Mouse (Mus musculus) c-Kit-positive CD71-negative TER-119-negative erythroid progenitor cells, embryonic 14.5 days (primary cell): ENCODE results near the gene Terb2.
A peak's percentile ranks its signal among the peaks of the same experiment; 100 is the strongest.
"Not testable (repeated sequence)": the region's sequence is repeated elsewhere in the genome, so short reads cannot be mapped to it uniquely, and the experiment has no call there.

ENCODE experiments used
- DNase-seq: peaks from one replicate; pipeline ENCODE4 v3.0.0-alpha.2; 2013; ENCODE audit warnings: low read depth

Terb2 gene

DNA sequence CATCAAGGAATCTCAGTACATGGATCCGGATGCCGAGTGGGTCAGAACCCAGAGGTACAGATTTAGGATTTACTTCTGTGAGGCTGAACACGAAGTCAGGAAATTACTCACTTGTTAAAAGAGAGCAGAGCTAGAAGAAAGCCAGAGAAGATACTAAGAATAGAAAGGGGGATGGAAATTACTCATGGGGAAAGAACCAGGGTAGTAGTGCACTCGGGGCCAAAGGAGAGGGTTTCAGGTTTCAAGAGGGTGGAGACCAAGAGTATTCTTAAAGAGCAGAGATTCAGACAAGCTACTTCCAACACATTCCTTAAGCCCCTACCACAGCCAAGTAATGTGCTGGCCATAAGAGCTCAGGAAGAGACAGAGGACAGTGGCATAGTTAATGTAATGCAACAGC, 24.5 kb upstream of the Terb2 start:
- no peak for DNase-seq

- DNase-seq, result no peak
Measured at GRCm38 (mm10) chr2:122162529-122162928, 23.5 kb upstream of the Terb2 start.

DNA sequence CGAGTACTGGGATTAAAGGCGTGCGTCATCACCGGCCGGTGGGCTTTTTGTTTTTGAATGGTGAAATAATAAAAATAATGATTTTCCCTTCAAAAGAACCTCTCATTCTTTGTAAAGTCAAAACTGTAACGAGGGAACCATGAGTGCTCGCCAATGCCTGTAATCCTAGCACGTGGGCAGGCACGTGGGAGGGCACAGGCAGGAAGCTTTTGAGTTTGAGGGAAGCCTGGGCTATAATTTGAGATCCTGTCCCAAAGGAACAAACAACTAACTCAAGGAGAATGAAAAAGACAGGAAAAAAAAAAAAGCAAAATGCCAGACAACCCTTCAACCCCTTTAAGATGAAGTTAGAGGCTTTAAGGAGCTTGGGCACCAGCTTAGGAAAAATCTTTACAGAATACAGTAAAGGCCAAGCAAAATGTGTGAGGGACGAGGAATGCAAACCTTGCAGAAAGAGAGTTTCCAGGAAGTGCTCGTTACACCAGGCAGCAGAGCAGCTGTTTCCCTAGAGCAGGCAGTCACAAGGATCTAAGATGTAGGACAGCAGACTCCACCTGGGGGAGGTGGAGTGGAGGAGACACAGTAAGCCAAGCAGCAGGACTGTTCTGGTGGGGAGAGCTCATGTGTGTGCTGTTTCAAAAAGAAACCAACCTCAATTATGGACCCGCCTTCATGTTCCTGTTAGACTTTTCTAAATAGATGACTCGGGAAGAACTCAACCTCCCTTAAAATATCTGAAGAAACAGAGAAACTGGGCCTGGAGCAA, 22.5 kb upstream of the Terb2 start:
- no peak for DNase-seq

DNA sequence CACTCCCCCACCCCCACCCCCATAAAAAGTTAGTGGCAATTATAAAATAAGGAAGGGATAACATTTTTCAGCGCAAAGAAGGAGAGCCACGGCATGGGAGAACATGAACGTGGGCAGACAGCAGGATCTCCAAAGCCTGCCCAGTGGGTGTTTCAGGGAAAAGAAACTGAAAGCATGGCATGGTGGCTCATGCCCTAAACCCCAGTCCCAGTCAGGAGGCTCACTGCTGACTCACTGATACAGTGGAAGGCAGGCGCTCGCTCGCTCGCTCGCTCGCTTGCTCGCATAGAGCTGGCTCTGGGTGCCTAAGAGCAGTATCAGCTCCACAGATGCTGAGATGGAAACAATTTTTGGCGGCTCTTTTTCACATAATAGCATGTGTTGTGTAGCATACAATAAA, 21.8 kb upstream of the Terb2 start:
- no peak for DNase-seq

GRCm38 (mm10) chr2:122171292-122171691, 14.8 kb upstream of the Terb2 start:
- no peak for DNase-seq

DNA sequence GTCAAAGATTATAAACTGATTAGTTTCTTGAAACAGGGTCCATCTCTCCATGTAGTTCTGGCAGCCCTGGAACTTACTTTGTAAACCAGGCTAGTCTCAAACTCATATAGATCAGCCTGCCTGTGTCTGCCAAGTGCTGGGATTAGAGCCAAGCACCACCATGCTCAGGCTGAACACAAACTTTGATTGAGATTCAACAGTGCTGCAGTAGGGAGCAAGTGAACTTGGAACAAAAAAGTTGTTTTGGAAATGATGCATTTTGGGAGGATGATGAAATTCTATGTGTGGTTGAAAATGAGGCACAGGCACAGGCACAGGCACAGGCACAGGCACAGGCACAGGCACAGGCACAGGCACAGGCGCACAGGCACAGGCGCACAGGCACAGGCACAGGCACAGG, 13.9 kb upstream of the Terb2 start:
- no peak for DNase-seq

GRCm38 (mm10) chr2:122180051-122180822, 5.8 kb upstream of the Terb2 start:
- DNase-seq, result no peak

DNA sequence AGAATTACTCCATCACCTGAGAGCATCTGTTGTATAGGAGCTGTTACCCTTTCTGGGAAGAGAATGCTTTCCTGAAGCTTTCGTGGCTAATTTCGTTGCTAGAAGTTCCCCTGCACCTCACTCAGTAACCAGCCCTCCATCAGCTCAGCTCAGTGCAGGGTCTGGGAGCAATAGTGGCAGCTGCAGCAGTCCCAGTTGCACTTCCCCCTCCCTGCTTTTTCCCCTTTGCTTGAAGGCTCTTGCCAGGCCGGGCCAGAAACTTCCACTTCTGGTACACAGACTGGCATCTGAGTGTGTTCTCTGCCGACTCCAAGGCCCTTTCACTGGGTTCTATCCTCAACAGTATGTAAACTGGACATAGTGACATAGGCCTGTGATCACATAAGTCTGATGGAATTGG, 986 bp upstream of the Terb2 start:
- DNase-seq, result no peak

DNA sequence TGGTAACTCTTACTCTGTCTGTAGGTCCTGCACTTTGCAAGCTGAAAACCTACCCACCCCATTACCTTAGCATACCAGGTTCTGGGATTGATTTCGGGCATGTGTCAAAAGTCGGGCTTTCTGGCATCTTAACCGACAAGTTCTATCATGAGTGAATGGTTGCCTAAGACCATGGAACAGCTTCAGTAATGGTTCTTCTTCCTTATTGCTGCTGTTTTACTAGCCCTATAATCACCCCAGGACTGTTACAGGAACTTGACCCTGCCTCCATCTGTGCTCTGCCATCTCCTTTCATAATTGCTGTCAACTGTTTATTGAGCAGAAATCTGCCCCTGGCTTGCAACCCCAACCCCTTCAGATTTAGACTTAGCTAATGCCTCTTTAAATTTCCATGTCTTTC, 679 bp downstream of the Terb2 start:
- no peak for DNase-seq

- no peak for DNase-seq
Measured at GRCm38 (mm10) chr2:122191849-122192248, 5.8 kb downstream of the Terb2 start.

DNA sequence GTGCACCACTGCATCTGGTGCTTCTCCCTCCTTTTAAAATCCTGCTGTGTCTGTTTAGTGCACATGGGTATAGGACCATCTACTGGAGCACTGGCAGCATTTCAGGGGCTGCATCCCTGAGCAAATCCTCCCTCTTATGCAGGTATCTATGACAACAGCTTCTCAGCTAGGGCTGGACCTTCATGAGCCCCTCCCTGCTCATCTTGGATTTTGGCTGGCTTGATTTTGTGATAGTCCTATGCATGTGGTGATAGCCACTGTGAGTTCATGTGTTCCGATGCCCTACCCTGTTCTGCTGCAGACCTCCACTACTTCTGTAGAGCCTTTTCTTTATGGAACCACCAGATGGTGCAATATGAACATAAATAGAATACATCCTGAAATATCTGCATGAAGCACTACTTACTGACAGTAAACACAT, 8.4 kb downstream of the Terb2 start:
- peak; percentile 33 for DNase-seq

GRCm38 (mm10) chr2:122201501-122201900, 15.4 kb downstream of the Terb2 start:
- no peak for DNase-seq

- DNase-seq, result no peak
Measured at GRCm38 (mm10) chr2:122206440-122207107, 20.5 kb downstream of the Terb2 start.

DNA sequence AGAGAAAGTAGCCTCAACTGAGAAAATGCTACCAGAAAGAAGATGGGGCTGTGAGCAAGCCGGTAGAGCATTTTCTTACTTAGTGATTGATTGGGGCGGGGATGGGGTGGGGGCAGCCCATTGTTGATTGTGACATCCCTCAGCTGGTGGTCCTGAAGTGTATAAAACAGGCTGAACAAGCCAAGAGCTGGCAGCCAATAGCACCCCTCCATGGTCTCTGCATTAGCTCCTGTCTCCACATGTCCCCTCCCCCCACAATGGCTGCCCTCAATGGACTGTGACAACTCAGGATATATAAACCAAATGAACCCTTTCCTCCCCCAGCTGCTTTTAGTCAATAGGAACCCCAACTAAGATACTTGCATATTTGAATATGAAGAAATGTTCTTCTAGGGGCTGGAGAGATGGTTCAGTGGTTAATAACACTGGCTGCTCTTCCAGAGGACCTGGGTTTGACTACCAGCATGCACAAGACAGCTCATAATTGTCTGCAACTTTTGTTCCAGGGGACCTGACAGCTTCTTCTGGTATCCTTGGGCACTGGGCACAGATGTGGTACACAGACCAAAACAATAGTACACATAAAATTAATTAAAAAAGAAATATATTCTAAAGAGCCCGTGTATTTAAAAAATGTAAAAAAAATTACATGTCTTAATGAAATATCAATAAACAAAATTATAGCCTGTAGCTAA, 24.6 kb downstream of the Terb2 start:
- DNase-seq, result no peak

GRCm38 (mm10) chr2:122217075-122217474, 31.0 kb downstream of the Terb2 start:
- DNase-seq, result not testable (repeated sequence)

GRCm38 (mm10) chr2:122218234-122218633, 32.2 kb downstream of the Terb2 start:
- no peak for DNase-seq

DNA sequence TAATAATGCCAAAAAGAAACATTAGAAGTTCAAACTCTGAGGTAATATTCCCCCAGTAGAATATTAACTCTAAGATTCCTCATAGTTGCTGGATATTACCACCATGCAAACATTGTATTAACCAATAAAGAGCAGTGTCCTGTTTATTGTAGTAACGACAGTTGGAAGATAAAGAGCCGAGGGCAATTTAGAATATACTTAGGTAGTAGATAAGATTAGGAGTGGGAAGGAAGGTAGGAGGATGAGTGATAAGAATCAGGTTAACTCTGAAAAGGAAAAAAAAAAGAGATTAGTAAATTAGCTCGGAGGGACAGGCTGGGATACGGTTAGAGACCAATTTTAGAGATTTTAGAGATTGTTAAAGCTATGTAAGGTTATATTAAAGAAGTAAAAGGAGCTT, 35.3 kb downstream of the Terb2 start:
- DNase-seq, result no peak

DNA sequence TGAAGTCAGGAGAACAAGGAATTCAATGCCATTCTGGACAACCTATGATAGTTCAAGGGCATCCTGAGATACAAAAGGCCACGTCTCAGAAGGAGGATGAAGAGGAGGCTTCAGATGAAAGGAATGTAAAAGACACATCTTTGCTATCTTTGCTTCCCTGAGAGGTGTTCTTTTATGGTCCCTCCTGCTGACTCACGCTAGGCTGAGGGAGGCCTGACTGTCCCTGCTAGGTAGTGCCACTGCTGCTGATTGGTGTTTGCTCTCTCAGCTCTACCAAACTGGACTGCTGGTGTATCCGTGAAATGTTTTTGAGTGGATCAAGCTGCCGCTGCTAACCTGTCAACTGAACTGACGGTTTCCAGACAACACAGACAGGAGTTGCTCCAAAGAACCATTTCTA, 35.7 kb downstream of the Terb2 start:
- DNase-seq, result no peak

GRCm38 (mm10) chr2:122222272-122222671, 36.2 kb downstream of the Terb2 start:
- no peak for DNase-seq

- DNase-seq, result no peak
Measured at GRCm38 (mm10) chr2:122223654-122224053, 37.6 kb downstream of the Terb2 start.

- DNase-seq, result no peak
Measured at GRCm38 (mm10) chr2:122230395-122230794, 44.3 kb downstream of the Terb2 start.

- no peak for DNase-seq
Measured at GRCm38 (mm10) chr2:122231616-122232015, 45.5 kb downstream of the Terb2 start.
